Comparison of ENCODE assay signal across 24 mouse cellular contexts in the genomic region with DNA sequence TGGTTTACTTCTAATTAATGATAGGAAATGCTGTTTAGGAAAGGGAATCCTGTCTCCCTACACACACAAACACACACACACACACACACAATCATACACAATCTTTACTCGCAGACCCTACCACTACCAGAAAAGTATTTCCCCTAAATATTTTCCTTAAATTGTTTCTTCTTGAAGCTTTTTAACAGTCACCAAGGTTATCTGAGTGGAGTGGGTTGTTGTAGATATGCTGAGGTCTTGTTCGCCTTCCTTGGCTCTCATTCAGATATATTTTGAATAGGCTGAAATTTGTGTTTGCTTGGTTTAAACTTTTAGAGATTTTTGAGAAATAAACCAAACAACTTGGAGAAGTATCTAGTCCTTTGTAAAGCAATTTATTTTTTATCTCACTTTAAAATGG. TPM values are rescaled to one million over a fixed set of nuclear protein-coding genes. Genes with fewer than 3 reads are reported as not detected.
DNase-seq lines count a peak whose midpoint lies in the region; ATAC-seq and TF ChIP-seq lines count a peak whose summit lies in the region.
"Had no signal": no experiment of that assay in that cellular context is flagged by ENCODE, and none has a peak within 500 bp of the region (broad histone marks: within the 10 kb centered on the region; RNA-seq: fewer than 3 reads in every experiment).

No protein-coding gene starts in this region.

- DNase-seq in heart, postnatal 0 days (ENCODE audit: low spot score), result no peak
- no peak for DNase-seq in heart, postnatal 4 days
- peak; percentile 28 for DNase-seq in adipocyte (ENCODE audit: low spot score)
- DNase-seq in liver, embryonic 14.5 days (ENCODE audit: low read depth in 3 of 3, low spot score in 3 of 3), result no peak
- DNase-seq in kidney, postnatal 36 days, result no peak
- no peak for DNase-seq in midbrain, embryonic 11.5 days (ENCODE audit: low spot score, missing footprints)
- DNase-seq: cerebellum, adult 11-12 months; cerebellum, postnatal 10 days; gastrocnemius, postnatal 10 days; heart, postnatal 14 days; kidney, adult 11 months; kidney, postnatal 4 days; right cerebral cortex, postnatal 14 days; thymus, adult 2 months; thymus, postnatal 4 days had no signal

- H3K27me3 ChIP-seq in heart, postnatal 0 days (ENCODE audit: control insufficient read depth, insufficient read depth, low read length), result no peaks in the 10 kb centered on the region
- no peaks in the 10 kb centered on the region for H3K27me3 ChIP-seq in liver, embryonic 14.5 days (ENCODE audit: control insufficient read depth, insufficient read depth, low read length)
- H3K27me3 ChIP-seq in midbrain, embryonic 11.5 days (ENCODE audit: control insufficient read depth, insufficient read depth, low read length), result no peaks in the 10 kb centered on the region
- H3K27me3 ChIP-seq: forebrain, embryonic 13.5 days; hindbrain, embryonic 12.5 days; kidney, embryonic 15.5 days; midbrain, embryonic 12.5 days had no signal

- H3K27ac ChIP-seq in heart, postnatal 0 days (ENCODE audit: low read depth), result no peak overlapping the region
- no peak overlapping the region for H3K27ac ChIP-seq in liver, embryonic 14.5 days
- H3K27ac ChIP-seq in midbrain, embryonic 11.5 days (ENCODE audit: low read depth, low read length), result no peak overlapping the region
- H3K27ac ChIP-seq: forebrain, embryonic 13.5 days; hindbrain, embryonic 12.5 days; kidney, embryonic 15.5 days; left cerebral cortex, adult 2 months; limb, embryonic 10.5 days; midbrain, embryonic 12.5 days; stomach, postnatal 0 days had no signal

- H3K36me3 ChIP-seq in heart, postnatal 0 days (replicated peaks; ENCODE audit: control insufficient read depth, insufficient read depth, low read length), result 0 out of 2 replicates have a peak, but pooled peaks cover 7% of the 10 kb centered on the region
- H3K36me3 ChIP-seq in liver, embryonic 14.5 days (replicated peaks; ENCODE audit: control insufficient read depth, insufficient read depth, low read depth), result peaks cover 37% of the 10 kb centered on the region
- H3K36me3 ChIP-seq in midbrain, embryonic 11.5 days (ENCODE audit: control insufficient read depth, insufficient read depth, low read length), result no peaks in the 10 kb centered on the region; the same call in 1 of the 2 replicates
- H3K36me3 ChIP-seq: midbrain, embryonic 12.5 days had no signal

- no peak for ATAC-seq in heart, postnatal 0 days (ENCODE audit: insufficient read depth, low read depth)
- no peak for ATAC-seq in liver, embryonic 14.5 days (ENCODE audit: insufficient read depth)
- no peak for ATAC-seq in frontal cortex, adult (ENCODE audit: low TSS enrichment)
- ATAC-seq in midbrain, embryonic 11.5 days (ENCODE audit: low FRiP score), result no peak
- ATAC-seq: forebrain, embryonic 13.5 days; lung, postnatal 0 days had no signal

- no peak overlapping the region for H3K4me3 ChIP-seq in heart, postnatal 0 days (ENCODE audit: low read depth, low read length)
- H3K4me3 ChIP-seq in liver, embryonic 14.5 days (ENCODE audit: insufficient read depth in 1 of 2, low read depth in 2 of 2, low read length in 2 of 2), result no peak overlapping the region; a peak in 1 of 4 replicates
- H3K4me3 ChIP-seq in midbrain, embryonic 11.5 days (ENCODE audit: low read depth, low read length), result no peak overlapping the region
- H3K4me3 ChIP-seq: forebrain, embryonic 13.5 days; hindbrain, embryonic 12.5 days; kidney, embryonic 15.5 days; left cerebral cortex, adult 2 months; limb, embryonic 10.5 days; midbrain, embryonic 12.5 days had no signal

- no peak for TF ChIP-seq EP300 in heart, postnatal 0 days (IDR thresholded peaks at IDR 0.05; ENCODE audit: low read depth)
- TF ChIP-seq EP300 in liver, embryonic 14.5 days (IDR thresholded peaks at IDR 0.05; ENCODE audit: low read depth), result no peak

- H3K9ac ChIP-seq in heart, postnatal 0 days (replicated peaks; ENCODE audit: low read depth, low read length), result 0 out of 2 replicates have a peak overlapping the region, but pooled peaks have one; percentile 25
- H3K9ac ChIP-seq in liver, embryonic 14.5 days (replicated peaks), result no peak overlapping the region
- no peak overlapping the region for H3K9ac ChIP-seq in midbrain, embryonic 11.5 days (ENCODE audit: low read length)
- H3K9ac ChIP-seq: forebrain, embryonic 13.5 days; hindbrain, embryonic 12.5 days; kidney, embryonic 15.5 days; midbrain, embryonic 12.5 days had no signal

- H3K4me2 ChIP-seq in heart, postnatal 0 days (ENCODE audit: low read depth, low read length), result peak overlapping the region; percentile 36; the same call in 1 of the 2 replicates
- peak overlapping the region; percentile 17; the same call in 1 of the 2 replicates for H3K4me2 ChIP-seq in liver, embryonic 14.5 days (ENCODE audit: low read depth)
- H3K4me2 ChIP-seq in midbrain, embryonic 11.5 days, result no peak overlapping the region
- H3K4me2 ChIP-seq: forebrain, embryonic 13.5 days; hindbrain, embryonic 12.5 days; kidney, embryonic 15.5 days; midbrain, embryonic 12.5 days had no signal

- no peaks in the 10 kb centered on the region for H3K9me3 ChIP-seq in heart, postnatal 0 days (replicated peaks; ENCODE audit: control insufficient read depth, low read length)
- no peaks in the 10 kb centered on the region for H3K9me3 ChIP-seq in liver, embryonic 14.5 days (ENCODE audit: control insufficient read depth, low read length)
- no peaks in the 10 kb centered on the region for H3K9me3 ChIP-seq in midbrain, embryonic 11.5 days (ENCODE audit: control insufficient read depth, low read length)
- H3K9me3 ChIP-seq: forebrain, embryonic 13.5 days; hindbrain, embryonic 12.5 days; kidney, embryonic 15.5 days; limb, embryonic 10.5 days; midbrain, embryonic 12.5 days had no signal

- WGBS in heart, postnatal 0 days, result 30% methylated on average over 2 of the region's 2 CpGs
- WGBS in liver, embryonic 14.5 days (ENCODE audit: insufficient replicate concordance), result 53% methylated on average over 2 of the region's 2 CpGs
- 97% methylated on average over 2 of the region's 2 CpGs for WGBS in midbrain, embryonic 11.5 days

- H3K4me1 ChIP-seq in heart, postnatal 0 days (ENCODE audit: control insufficient read depth, insufficient read depth), result peaks cover 8% of the 10 kb centered on the region; the same call in 1 of the 2 replicates
- H3K4me1 ChIP-seq in liver, embryonic 14.5 days (replicated peaks; ENCODE audit: control insufficient read depth in 2 of 2, insufficient read depth in 2 of 2, low read length in 1 of 2), result peaks cover 3 to 6% of the 10 kb centered on the region in 2 experiments; a peak in 2 of 4 replicates
- H3K4me1 ChIP-seq in midbrain, embryonic 11.5 days (ENCODE audit: control insufficient read depth, insufficient read depth, low read length), result peaks cover 13% of the 10 kb centered on the region

- TF ChIP-seq CTCF in heart, postnatal 0 days (IDR thresholded peaks at IDR 0.05; ENCODE audit: low read depth), result no peak
- no peak for TF ChIP-seq CTCF in liver, embryonic 14.5 days (IDR thresholded peaks at IDR 0.05; ENCODE audit: low read depth)

RNA-seq across cellular contexts. Expression of gene Smc4, which starts 4.3 kb away (rescaled TPM):
- total RNA-seq in heart, postnatal 0 days (2014; rRNA removed; ENCODE audit: low replicate concordance), result 32.8 and 52.5 TPM in 2 replicates
- polyA plus RNA-seq in heart, postnatal 0 days (2015; fragmentation: Nextera tagmentation; extraction: Ambion mirVana), result 77.1 and 80.2 TPM in 2 replicates
- 100 to 1,000 TPM in 1 of 2 experiments, 10 to 100 TPM in 1; 93.9 to 109 TPM for total RNA-seq in heart, postnatal 4 days (2021)
- polyA plus RNA-seq in liver, embryonic 14.5 days (2012; rRNA removed), result 18.6 and 50.6 TPM in 2 replicates
- polyA plus RNA-seq in liver, embryonic 14.5 days (2014; fragmentation: Nextera tagmentation; extraction: Ambion mirVana), result 124 and 143 TPM in 2 replicates
- polyA plus RNA-seq in midbrain, embryonic 11.5 days (2014; fragmentation: Nextera tagmentation; extraction: Ambion mirVana), result 219 and 241 TPM in 2 replicates

RNA-seq across cellular contexts. Expression of gene Ift80, which starts 4.5 kb away (rescaled TPM):
- 3.2 and 13.6 TPM in 2 replicates for total RNA-seq in heart, postnatal 0 days (2014; rRNA removed; ENCODE audit: low replicate concordance)
- polyA plus RNA-seq in heart, postnatal 0 days (2015; fragmentation: Nextera tagmentation; extraction: Ambion mirVana), result 2.8 and 3.0 TPM in 2 replicates
- 10 to 100 TPM in 1 of 2 experiments, 1 to 10 TPM in 1; 8.4 to 11.6 TPM for total RNA-seq in heart, postnatal 4 days (2021)
- polyA plus RNA-seq in liver, embryonic 14.5 days (2012; rRNA removed), result 7.8 and 9.7 TPM in 2 replicates
- 6.2 and 6.4 TPM in 2 replicates for polyA plus RNA-seq in liver, embryonic 14.5 days (2014; fragmentation: Nextera tagmentation; extraction: Ambion mirVana)
- 21.7 and 26.2 TPM in 2 replicates for polyA plus RNA-seq in midbrain, embryonic 11.5 days (2014; fragmentation: Nextera tagmentation; extraction: Ambion mirVana)

RNA-seq across cellular contexts. Expression of gene Trim59, which starts 35.7 kb away (rescaled TPM):
- 8.6 and 19.1 TPM in 2 replicates for total RNA-seq in heart, postnatal 0 days (2014; rRNA removed; ENCODE audit: low replicate concordance)
- 19.6 and 22.7 TPM in 2 replicates for polyA plus RNA-seq in heart, postnatal 0 days (2015; fragmentation: Nextera tagmentation; extraction: Ambion mirVana)
- 10 to 100 TPM; 31.4 to 35.3 TPM for total RNA-seq in heart, postnatal 4 days (2021)
- polyA plus RNA-seq in liver, embryonic 14.5 days (2012; rRNA removed), result 20.1 and 39.0 TPM in 2 replicates
- polyA plus RNA-seq in liver, embryonic 14.5 days (2014; fragmentation: Nextera tagmentation; extraction: Ambion mirVana), result 121 and 136 TPM in 2 replicates
- polyA plus RNA-seq in midbrain, embryonic 11.5 days (2014; fragmentation: Nextera tagmentation; extraction: Ambion mirVana), result 208 and 216 TPM in 2 replicates
